Mouse (Mus musculus) lung, postnatal 0 days (tissue): ENCODE measurements at regions not wholly inside any gene's neighbourhood (a gene's known extent, or its start where the extent isn't known, plus 50 kb on each side); places are given as distances from the start of the nearest gene placed in this dataset.

Experiments
- CTCF ChIP-seq: IDR thresholded peaks from 2 replicates; pipeline ENCODE4 v1.5.1; 2016; ENCODE audit warnings: antibody characterized with exemption, mild to moderate bottlenecking
- EP300 ChIP-seq: IDR thresholded peaks from 2 replicates; pipeline ENCODE4 v1.6.1; 2016; ENCODE audit warnings: antibody characterized with exemption, mild to moderate bottlenecking, control low read depth

DNA sequence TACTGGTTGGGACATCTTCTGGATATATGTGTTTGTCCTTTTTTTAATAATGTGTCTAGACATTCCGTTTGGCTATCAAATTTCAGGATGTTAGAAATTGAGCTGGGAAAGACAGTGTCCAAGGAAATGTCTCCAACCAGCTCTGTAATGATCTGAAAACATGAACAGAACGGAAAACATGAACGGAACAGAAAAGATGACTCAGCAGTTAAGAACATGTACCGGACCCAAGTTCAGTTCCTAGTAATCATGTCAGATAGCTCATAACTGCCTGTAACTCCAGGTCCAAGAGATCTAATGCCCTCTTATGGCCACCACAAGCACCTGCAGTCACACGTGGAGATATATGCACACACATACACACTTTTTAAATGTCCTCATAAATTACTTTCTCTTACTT lies 56.6 kb upstream of the Cdyl start:
- TF ChIP-seq CTCF (no peak), EP300 (no peak)
